Comparison of ENCODE assay signal across 8 mouse cellular contexts in genomic region chr5:134932179-134932902, GRCm38 (mm10). TPM values are rescaled to one million over a fixed set of nuclear protein-coding genes. Genes with fewer than 3 reads are reported as not detected.
DNase-seq lines count a peak whose midpoint lies in the region; ATAC-seq lines count a peak whose summit lies in the region.

TSS of gene Mettl27 (plus strand) at chr5:134932368.

- DNase-seq in NIH3T3 (ENCODE audit: low read depth), result peak; percentile 94
- peak; percentile 93 for DNase-seq in cerebellum, postnatal 10 days
- DNase-seq in frontal cortex, postnatal 14 days (ENCODE audit: low spot score in 2 of 2), result peak; percentile 73 to 74
- DNase-seq in layer of hippocampus, postnatal 25 days (ENCODE audit: extremely low spot score in 1 of 2, low spot score in 1 of 2), result peak; percentile 61 to 64
- peak; percentile 93 for DNase-seq in lung, postnatal 25 days (ENCODE audit: low spot score)
- peak; percentile 91 for DNase-seq in retina, embryonic 14.5 days (ENCODE audit: low spot score)
- peak; percentile 95 for DNase-seq in thymus, postnatal 4 days

- H3K4me3 ChIP-seq in hindbrain, embryonic 13.5 days, result peak within 1 kb of the TSS; percentile 64

- H3K27ac ChIP-seq in hindbrain, embryonic 13.5 days, result peak within 1 kb of the TSS; percentile 50; the same call in 1 of the 2 replicates

- H3K4me1 ChIP-seq in hindbrain, embryonic 13.5 days (replicated peaks), result peaks cover 6% of the 10 kb centered on the region; the same call in 1 of the 2 replicates

- H3K9me3 ChIP-seq in hindbrain, embryonic 13.5 days, result no peaks in the 10 kb centered on the region

- WGBS in hindbrain, embryonic 13.5 days, result under 1% methylated on average over 41 of the region's 41 CpGs

- peak within 1 kb of the TSS; percentile 81 for H3K9ac ChIP-seq in hindbrain, embryonic 13.5 days

- peak; percentile 94 for ATAC-seq in hindbrain, embryonic 13.5 days (ENCODE audit: low FRiP score)

- no peaks in the 10 kb centered on the region for H3K36me3 ChIP-seq in hindbrain, embryonic 13.5 days

- H3K4me2 ChIP-seq in hindbrain, embryonic 13.5 days, result peak within 1 kb of the TSS; percentile 90

- H3K27me3 ChIP-seq in hindbrain, embryonic 13.5 days, result 0 out of 2 replicates have a peak, but pooled peaks cover 7% of the 10 kb centered on the region

RNA-seq across cellular contexts. Expression of gene Mettl27, which starts in this region (rescaled TPM):
- 5.4 and 6.7 TPM in 2 replicates for polyA plus RNA-seq in hindbrain, embryonic 13.5 days (2015; fragmentation: Nextera tagmentation; extraction: Ambion mirVana)
- 1 to 10 TPM; 9.2 to 9.3 TPM for total RNA-seq in layer of hippocampus, postnatal 25 days (2021)

Comparison
In these comparisons a context has a peak if more than half of its experiments do, and no peak if none do; other contexts are left out.
1. Peak in every context shown above with its lines: DNase-seq, ATAC-seq, H3K4me3 ChIP-seq and H3K27ac ChIP-seq.